Mouse (Mus musculus) heart, adult 2 months (tissue): ENCODE results near the gene Scd2.

Experiments used
- CTCF ChIP-seq: fragments of 200-600 bp; IDR thresholded peaks from 2 replicates; pipeline ENCODE4 v1.8.1; 2022; ENCODE audit warnings: antibody characterized with exemption, mild to moderate bottlenecking, moderate library complexity
- EP300 ChIP-seq: fragments of 200-500 bp; IDR thresholded peaks from 2 replicates; pipeline ENCODE4 v1.6.1; 2011; ENCODE audit warnings: low read depth, low read length, control low read depth; ENCODE audit not compliant: insufficient read depth
- POLR2A ChIP-seq: fragments of 200-500 bp; IDR thresholded peaks from 2 replicates; pipeline ENCODE4 v1.6.1; 2011; ENCODE audit warnings: mild to moderate bottlenecking, low read depth, low read length, control low read depth; ENCODE audit not compliant: insufficient read depth

DNA sequence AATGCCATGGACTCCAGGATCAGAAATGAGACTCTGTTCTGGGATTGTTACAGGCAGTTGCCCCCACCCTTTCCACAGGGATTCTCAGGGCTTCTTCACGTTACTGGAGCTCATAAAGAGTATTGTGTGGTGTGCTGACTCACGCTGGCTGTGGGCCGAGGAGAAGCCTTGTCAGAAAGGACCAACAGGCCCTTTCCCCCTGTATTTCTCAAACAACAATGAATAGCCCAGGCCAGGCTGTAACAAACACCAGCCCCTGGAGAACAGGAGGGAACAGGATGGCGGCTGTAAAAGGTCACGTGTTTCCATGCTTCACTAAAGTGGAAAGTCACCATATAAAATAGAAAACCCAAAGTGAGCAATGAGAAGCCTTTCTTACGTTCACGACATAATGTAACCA, 28.2 kb upstream of the Scd2 start:
- no peak for TF ChIP-seq POLR2A
- TF ChIP-seq CTCF: no peak
- no peak for TF ChIP-seq EP300
